Mouse (Mus musculus): Measurements from ENCODE around the gene Slc39a2.

The Slc39a2 gene

GRCm38 (mm10) chr14:51932092-51933020, 39.7 kb downstream of the Slc39a2 start:
- no peak for DNase-seq (ENCODE audit: extremely low spot score)

- no peak for DNase-seq (ENCODE audit: extremely low spot score)
These were observed 46.3 kb downstream of the Slc39a2 start for GRCm38 (mm10) chr14:51939005-51939404.

- peak; percentile 42 for DNase-seq (ENCODE audit: extremely low spot score)
These were observed 48.4 kb downstream of the Slc39a2 start for GRCm38 (mm10) chr14:51940944-51941560.

GRCm38 (mm10) chr14:51941577-51941976, 48.9 kb downstream of the Slc39a2 start:
- no peak for DNase-seq (ENCODE audit: extremely low spot score)

GRCm38 (mm10) chr14:51942236-51942635, 49.5 kb downstream of the Slc39a2 start:
- DNase-seq (ENCODE audit: extremely low spot score) = no peak

GRCm38 (mm10) chr14:51943336-51943735, 50.6 kb downstream of the Slc39a2 start:
- no peak for DNase-seq (ENCODE audit: extremely low spot score)
